Mouse (Mus musculus): ENCODE data around the gene Nlgn2.

The Nlgn2 gene

GRCm38 (mm10) chr11:69837604-69837951 lies at the start of gene Nlgn2:
Gene Nlgn2 (minus strand): TSS chr11:69837784.
- no peak for DNase-seq (ENCODE audit: extremely low read depth, low read depth)

GRCm38 (mm10) chr11:69886907-69887635 lies 49.5 kb upstream of the Nlgn2 start:
- no peak for DNase-seq (ENCODE audit: extremely low read depth, low read depth)

- no peak for DNase-seq (ENCODE audit: extremely low read depth, low read depth)
Measured at GRCm38 (mm10) chr11:69884663-69885062, 47.1 kb upstream of the Nlgn2 start.

- no peak for DNase-seq (ENCODE audit: extremely low read depth, low read depth)
Measured at GRCm38 (mm10) chr11:69884240-69884639, 46.7 kb upstream of the Nlgn2 start.

GRCm38 (mm10) chr11:69883527-69884151 lies 46.1 kb upstream of the Nlgn2 start:
- no peak for DNase-seq (ENCODE audit: extremely low read depth, low read depth)

- no peak for DNase-seq (ENCODE audit: extremely low read depth, low read depth)
Measured at GRCm38 (mm10) chr11:69883066-69883465, 45.5 kb upstream of the Nlgn2 start.

GRCm38 (mm10) chr11:69881787-69882670 lies 44.4 kb upstream of the Nlgn2 start:
- DNase-seq (ENCODE audit: extremely low read depth, low read depth), result no peak

- DNase-seq (ENCODE audit: extremely low read depth, low read depth), result no peak
Measured at GRCm38 (mm10) chr11:69880853-69881603, 43.4 kb upstream of the Nlgn2 start, which contains the start of gene Kctd11. Gene Kctd11 (minus strand): TSS chr11:69881406.

- DNase-seq (ENCODE audit: extremely low read depth, low read depth), result no peak
Measured at GRCm38 (mm10) chr11:69880506-69880852, 42.9 kb upstream of the Nlgn2 start.

GRCm38 (mm10) chr11:69879711-69880110 lies 42.1 kb upstream of the Nlgn2 start:
- DNase-seq (ENCODE audit: extremely low read depth, low read depth), result no peak

- DNase-seq (ENCODE audit: extremely low read depth, low read depth), result peak; percentile 66
Measured at GRCm38 (mm10) chr11:69878952-69879351, 41.4 kb upstream of the Nlgn2 start.

GRCm38 (mm10) chr11:69878399-69878798 lies 40.8 kb upstream of the Nlgn2 start:
- DNase-seq (ENCODE audit: extremely low read depth, low read depth), result no peak

- no peak for DNase-seq (ENCODE audit: extremely low read depth, low read depth)
Measured at GRCm38 (mm10) chr11:69877878-69878277, 40.3 kb upstream of the Nlgn2 start, which contains the start of gene Tmem95. Gene Tmem95 (minus strand): TSS chr11:69878018.

- DNase-seq (ENCODE audit: extremely low read depth, low read depth), result peak; percentile 72
Measured at GRCm38 (mm10) chr11:69876867-69877266, 39.3 kb upstream of the Nlgn2 start.

- peak; percentile 83 for DNase-seq (ENCODE audit: extremely low read depth, low read depth)
Measured at GRCm38 (mm10) chr11:69876186-69876585, 38.6 kb upstream of the Nlgn2 start.

- no peak for DNase-seq (ENCODE audit: extremely low read depth, low read depth)
Measured at GRCm38 (mm10) chr11:69872451-69872850, 34.9 kb upstream of the Nlgn2 start.

GRCm38 (mm10) chr11:69871822-69872221 lies 34.2 kb upstream of the Nlgn2 start:
- no peak for DNase-seq (ENCODE audit: extremely low read depth, low read depth)

GRCm38 (mm10) chr11:69870289-69871069 lies 32.9 kb upstream of the Nlgn2 start:
- DNase-seq (ENCODE audit: extremely low read depth, low read depth), result no peak

GRCm38 (mm10) chr11:69867335-69867734 lies 29.8 kb upstream of the Nlgn2 start:
- DNase-seq (ENCODE audit: extremely low read depth, low read depth), result no peak

GRCm38 (mm10) chr11:69865561-69865960 lies 28.0 kb upstream of the Nlgn2 start:
- DNase-seq (ENCODE audit: extremely low read depth, low read depth), result no peak
